Mouse (Mus musculus): ENCODE data around the gene Cpm.
"Not testable (repeated sequence)": the region's sequence is repeated elsewhere in the genome, so short reads cannot be mapped to it uniquely, and the experiment has no call there.

Cpm gene

DNA sequence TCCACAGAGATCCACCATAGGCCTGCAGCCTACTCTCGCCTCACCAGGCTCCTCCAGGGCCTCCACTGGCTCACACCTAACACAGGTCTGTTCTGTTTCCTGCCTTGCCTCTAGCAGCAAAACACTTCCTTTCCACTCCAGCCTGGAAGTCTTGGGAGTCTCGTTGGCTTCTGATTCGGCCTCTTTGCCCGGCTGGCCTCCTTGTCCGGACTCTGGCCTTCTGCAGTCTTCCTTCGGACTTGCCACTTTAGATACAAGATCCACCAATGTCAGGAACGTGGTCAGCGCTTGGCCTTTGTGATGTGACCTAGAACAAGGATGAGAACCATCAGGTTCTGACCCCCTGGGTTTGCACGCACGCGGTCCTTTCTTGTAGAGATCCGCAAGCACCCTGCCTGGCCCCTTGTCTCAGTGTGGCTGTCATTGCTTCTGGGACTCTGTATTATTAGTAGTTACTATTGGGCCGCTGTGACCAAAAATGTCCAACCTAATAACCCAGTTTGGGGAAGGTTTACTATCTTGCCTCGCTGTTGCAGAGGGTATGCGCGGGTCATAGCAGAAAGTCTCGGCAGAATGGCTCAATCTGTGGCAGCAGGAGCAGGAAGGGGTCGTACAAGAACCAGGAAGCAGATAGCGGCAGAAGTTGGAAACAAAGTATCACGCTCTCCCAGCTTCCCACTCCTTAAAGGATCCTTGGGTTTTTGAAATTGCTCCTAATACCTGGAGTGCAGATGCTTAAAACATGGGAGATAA lies 22.1 kb upstream of the Cpm start:
- DNase-seq, result no peak

DNA sequence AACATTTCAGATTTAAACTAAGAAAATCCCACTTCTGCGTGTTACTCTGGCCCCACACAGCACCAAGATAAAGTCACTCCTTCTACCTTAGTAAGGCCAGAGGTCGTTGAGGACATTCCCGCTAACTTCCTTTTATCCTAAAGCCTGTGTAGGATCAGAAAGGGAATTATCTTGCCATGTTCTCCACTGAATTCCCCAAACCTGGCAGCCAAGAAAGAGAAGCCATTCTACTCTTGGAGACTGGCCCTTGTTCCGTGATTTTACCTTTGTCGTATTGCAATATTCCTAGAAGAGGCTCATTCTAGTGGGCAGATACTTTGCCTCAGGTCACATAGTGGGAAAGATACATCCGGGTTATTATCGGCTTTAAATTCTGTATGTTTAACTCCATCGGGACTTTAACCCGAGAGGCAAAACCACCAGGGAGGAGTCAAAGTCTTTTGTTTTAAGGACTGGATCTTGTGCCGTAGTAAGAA lies 21.5 kb upstream of the Cpm start:
- no peak for DNase-seq

DNA sequence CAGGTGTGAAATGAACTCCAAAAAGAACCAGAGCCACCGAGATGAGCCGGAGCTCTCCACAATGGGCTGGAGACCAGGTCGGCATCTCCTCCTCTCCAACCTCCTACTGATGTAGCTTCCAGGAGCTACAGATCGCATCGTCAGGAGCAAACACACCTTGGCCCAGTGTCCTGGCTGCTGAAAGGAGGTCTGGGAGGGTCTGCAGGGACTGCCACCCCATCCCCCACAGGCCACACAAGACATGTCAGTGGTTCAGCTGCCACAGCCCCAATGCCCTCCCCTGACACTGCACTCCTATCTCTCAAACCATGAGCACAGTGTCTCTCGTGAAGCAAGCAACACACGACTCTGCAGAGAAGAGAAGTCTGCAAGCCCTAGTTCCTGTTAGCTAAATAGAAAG lies 20.8 kb upstream of the Cpm start:
- DNase-seq, result no peak

DNA sequence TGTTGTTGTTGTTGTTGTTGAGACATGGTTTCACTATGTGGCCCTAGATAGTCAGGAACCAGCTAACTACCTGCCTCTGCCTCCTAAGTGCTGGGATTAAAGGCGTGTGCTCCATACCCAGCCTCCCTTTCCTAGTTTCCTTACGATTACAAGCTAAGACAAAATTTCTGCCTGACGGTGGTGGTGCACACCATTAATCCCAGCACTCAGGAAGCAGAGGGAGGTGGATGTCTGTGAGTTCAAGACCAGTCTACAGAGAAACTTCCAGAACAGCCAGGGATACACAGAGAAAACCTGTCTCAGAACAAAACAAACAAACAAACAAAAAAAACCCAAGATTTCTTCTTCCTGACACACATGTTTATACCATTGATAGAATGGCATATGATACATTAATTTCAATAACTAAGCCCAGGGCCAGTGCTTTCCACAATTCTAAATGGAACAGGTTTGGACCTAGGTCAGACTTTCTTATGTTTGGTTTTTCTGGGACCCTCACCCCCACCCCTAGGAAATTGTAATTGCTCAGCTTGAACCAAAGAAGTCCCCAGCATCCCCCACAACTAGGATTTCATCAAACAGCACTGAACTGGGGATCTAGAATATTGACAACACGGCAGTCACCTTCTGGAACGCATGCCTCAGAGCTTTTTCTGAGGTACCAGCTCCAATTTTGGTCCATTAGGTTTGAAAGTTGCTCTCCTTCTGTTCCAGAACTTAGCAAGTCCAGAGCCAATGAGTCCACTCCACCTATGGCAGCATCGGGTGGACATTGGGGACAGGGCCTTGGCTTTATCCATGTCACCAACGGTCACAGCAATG lies 20.1 kb upstream of the Cpm start:
- no peak for DNase-seq

DNA sequence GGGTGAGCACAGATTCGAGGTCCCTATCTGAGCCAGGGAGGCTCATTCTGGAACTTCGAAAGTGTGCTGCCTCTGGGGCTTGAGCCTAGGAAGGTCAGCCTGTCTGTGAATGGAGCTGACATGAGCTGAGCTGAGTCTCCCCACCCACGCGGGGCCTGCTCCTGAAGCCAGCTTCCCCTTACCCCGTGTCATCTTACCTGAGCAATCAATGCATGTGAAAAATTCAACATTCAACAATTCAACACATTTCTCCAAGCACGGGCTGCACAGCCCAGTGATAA lies 19.6 kb upstream of the Cpm start:
- DNase-seq, result no peak

DNA sequence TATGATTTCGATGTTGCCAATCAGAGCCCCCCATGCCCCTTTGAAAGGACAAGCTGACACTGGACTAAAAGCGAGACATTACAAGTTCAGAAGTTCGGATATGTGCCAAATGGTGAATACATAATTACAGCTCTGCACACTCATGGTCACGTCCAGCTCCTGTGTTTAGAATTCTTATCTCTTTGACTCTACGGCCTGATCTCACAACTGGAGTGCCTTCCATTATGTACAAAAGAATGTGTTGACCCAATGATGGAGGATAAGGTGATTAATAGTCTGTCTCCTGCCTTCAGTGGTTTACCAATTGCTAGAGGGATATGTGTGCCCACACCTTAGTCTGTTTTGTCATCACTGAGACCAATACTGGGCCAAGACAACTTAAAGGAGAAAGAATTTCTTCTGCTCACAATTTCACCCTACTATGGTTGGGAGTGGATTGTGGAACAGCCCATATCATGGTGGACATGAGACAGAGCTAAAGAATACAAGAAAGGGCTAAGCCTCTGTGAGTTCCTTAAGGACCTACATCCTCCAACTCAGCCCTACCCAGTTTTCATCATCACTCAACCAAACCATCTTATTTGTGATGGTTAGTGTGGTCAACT lies 19.0 kb upstream of the Cpm start:
- no peak for DNase-seq

DNA sequence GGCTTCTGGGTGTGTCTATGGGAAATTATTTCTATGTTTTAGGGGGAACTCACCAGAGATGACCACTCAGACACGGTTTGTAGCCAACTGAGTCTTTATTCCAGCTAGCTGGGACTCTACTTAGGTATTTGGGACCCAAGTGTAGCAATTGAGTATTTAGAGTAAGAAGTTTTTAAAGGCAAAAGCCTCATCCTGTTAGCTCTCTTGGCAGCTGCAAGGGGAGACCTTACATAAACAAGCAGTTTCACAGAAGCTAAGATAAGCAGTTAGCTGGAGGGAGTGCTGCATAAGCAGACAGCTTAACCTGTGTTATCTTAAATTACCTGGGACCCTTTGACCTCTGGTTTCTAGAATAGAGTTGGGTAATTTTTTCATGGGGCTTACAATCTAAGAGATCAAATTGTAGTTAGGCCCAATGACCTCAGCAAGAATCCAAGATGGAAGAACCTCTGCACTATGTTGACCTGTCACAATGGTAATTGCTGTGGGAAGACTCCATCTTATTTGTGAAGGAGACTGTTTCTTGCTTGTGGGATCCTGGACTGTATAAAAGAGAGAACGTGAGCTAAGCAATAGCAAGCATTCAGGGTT lies 18.4 kb upstream of the Cpm start:
- no peak for DNase-seq

DNA sequence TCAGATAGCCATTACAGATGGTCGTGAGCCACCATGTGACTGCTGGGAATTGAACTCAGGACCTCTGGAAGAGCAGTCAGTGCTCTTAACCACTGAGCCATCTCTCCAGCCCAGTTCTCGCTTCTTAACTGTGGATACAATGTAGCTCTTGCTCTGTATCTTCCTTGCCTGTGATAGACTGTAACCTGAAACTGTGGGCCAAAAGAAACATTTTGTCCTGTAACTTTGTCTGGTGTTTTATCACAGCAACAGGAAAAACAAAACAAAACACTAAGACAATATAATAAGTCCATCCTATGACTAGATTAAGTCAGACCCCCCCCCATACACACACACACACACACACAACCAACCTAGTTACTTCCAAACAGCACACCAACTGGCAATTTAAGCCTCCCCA lies 17.8 kb upstream of the Cpm start:
- DNase-seq, result no peak

DNA sequence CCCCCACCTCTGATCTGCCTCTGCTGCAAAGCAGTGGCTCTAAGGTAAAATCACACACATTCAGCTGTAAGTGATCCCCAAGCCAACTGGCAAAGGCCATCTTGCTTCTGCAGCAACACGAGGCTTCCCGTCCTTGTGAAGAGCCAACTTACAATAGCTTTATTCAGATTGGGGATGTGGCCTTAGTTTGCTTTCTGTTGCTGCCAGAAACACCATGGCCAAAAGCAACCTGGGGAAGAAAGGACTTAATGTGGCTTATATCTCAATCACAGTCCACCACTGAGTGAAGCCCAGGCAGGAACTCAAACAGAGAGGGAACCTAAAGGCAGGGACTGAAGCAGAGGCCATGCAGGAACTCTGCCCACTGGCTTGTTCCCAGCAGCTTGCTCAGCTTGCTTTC lies 17.3 kb upstream of the Cpm start:
- no peak for DNase-seq

DNA sequence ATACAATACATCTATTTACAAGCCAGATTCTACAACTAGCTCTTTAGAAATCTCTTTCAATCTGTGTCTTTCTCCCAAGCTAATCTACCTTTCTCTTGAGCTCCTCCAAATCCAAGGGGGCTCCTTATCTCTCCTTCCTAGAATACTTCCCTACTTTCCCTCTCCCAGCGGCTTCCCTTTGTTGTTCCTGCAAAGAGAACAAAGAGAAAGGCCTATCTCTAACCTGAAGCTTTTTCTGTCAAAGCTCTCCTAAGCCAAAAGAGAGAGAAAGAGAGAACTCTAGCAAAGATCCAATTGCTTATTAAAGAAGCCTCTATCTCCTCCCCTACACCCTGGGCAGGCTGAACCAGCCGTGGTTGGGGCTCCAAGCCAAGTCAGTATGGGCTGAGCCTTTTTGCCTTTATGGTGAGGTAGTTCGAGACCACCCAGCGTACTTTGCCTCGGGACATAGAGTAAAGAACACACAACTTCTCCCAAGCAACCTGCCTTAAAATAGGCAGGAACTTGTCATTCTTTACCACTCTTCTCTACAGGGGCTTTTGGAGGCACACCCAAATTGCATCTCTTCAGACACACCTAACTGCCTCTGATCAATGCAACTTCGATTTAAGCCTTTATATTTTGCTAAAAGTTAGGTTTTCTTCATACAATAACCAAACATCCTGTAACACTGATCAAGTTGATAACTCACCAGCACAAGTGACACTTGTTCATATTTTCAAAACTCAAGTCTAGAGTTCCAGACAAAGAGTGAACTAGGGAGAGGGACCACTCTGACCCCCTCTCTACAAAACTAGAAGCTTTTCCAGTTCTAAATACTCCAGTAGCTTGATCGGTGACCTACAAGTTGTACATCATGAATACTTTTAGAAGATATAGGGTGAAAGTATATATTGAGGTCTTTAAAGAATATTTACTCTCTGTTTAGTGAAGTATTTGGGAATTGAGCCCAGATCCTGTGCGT lies 16.4 kb upstream of the Cpm start:
- no peak for DNase-seq

DNA sequence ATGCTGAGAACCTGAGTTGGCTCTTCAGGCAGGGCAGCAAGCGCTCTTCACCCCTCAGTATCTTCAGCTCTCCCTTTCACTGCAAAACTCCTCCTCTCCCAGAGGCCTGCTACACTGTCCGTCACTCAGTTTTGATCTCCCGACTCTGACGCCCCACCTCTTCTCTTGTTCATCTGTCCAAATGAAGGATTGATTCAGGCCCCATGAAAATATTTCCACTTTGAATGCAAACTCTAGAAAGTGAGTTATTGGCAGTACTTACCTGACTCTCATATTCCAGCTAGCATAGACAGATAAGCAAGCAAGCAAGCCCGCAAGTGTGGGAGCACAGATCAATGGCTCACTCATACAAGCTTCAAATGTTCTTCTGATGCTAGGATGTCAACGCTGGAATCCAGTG lies 15.3 kb upstream of the Cpm start:
- no peak for DNase-seq

DNA sequence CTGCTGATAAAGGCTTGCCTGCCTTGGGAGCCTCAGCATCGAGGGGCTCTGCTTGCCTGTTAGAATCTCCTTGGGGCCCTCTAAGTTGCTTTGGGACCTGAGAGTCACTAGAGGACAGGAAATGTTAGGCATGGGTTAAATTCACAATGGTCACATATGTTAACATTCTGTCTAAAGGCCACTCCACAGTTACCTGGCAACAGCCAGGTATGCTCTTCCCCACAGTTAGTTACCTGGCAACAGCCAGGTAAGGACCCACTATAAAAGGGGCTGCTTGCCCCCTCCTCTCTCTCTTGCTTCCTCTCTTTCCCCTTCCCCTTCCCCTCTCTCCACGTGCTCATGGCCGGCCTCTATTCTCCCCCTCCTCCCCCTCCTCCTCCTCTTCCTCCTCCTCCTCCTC lies 14.9 kb upstream of the Cpm start:
- DNase-seq, result no peak

DNA sequence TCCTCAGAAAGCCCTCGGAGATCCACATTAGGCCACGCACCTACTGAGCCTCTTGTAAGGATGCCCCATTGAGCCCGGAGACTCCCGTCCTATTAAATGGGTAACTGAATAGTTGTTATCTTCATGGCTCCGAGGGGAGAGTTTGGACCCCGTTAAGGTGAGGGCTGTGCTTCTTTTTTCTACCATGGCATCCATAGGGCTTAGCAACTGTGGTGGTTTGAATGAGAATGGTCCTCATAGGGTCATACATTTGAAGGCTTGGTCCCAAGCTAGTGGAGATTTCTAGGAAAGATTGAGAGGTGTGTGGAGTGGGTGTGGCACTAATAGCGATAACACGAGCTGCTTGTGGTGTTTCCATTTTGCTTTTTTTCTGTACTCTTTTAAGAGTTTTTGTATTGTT lies 14.1 kb upstream of the Cpm start:
- DNase-seq, result no peak

DNA sequence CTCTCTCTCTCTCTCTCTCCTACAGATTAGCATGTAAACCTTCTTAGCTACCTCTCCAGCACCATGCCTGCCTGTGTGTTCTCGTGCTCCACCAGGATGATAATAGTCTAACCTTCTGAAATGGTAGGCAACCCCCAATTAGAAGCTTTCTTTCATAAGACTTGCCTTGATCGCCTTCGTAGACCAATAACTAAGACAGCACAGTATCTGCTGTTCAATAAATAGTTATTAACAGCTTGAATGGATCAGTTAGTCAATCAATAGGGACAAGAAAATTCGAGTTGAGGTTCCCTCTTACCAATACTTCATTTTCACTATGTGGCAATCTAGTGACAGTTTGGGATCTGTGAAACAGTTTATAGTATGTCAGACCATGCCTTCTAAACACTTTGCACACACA lies 13.6 kb upstream of the Cpm start:
- DNase-seq, result no peak

DNA sequence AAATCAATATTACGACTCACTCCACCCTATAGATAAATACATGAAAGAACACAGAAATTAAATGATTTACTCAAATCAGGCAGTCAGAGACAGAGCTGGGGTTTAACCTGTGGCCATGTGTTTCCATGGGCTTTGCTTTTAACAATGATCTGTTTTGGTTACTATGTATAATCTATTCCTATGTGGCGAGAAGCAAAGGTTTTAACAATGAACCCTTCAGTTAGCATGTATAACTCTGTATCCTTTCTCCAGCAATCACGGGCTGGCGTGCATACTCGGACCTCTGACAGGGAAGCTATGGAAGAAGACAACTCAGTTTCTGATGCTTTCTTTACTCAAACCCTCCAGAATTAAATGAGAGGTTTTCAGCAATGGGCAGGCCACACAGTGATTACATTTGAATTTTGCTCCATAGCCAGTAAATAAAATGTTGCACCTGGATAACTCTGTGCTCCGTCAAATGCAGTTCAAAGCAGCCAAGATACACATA lies 13.1 kb upstream of the Cpm start:
- no peak for DNase-seq

DNA sequence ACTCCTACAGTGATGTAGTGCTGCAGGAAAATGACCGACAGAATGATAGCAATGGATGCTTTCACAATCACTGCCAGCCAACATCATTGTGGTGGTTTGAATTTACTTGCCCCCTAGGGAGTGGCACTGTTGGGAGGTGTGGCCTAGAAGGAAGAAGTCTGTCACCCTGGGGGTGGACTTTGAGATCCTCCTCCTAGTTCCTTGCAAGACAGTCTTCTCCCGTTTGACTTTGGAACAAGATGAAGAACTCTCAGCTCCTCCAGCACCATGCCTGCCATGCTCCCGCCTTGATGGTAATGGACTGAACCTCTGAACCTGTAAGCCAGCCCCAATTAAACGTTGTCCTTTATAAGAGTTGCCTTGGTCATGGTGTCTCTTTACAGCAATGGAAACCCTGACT lies 12.5 kb upstream of the Cpm start:
- DNase-seq, result not testable (repeated sequence)

DNA sequence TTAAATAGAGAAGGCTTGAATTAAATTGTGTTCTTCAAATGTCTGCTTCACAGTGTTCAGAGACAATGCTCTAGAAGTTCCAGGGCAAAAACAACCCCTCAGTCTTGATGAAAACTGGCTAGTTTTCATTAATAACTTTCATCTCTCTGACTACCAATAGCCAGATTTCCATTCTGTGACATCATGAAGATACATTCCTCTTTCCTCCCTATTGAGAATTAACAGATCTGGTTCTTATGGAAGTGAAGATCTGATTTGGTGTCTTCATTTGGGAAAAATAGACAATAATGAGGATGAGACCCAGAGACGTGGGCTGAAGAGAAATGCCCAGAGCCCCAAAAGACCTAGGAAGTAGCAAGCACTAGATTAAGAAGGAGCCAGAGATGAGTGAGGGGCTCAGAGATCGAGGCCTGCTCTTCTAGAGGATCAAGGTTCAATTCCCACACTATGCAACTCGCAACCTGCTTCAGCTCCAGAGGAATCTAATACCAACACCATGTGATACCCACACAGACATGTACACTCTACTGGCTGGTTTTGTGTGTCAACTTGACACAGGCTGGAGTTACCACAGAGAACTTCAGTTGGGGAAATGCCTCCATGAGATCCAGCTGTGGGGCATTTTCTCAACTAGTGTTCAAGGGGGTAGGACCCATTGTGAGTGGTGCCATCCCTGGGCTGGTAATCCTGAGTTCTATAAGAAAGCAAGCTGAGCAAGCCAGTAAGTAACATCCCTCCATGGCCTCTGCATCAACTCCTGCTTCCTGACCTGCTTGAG lies 11.5 kb upstream of the Cpm start:
- no peak for DNase-seq

DNA sequence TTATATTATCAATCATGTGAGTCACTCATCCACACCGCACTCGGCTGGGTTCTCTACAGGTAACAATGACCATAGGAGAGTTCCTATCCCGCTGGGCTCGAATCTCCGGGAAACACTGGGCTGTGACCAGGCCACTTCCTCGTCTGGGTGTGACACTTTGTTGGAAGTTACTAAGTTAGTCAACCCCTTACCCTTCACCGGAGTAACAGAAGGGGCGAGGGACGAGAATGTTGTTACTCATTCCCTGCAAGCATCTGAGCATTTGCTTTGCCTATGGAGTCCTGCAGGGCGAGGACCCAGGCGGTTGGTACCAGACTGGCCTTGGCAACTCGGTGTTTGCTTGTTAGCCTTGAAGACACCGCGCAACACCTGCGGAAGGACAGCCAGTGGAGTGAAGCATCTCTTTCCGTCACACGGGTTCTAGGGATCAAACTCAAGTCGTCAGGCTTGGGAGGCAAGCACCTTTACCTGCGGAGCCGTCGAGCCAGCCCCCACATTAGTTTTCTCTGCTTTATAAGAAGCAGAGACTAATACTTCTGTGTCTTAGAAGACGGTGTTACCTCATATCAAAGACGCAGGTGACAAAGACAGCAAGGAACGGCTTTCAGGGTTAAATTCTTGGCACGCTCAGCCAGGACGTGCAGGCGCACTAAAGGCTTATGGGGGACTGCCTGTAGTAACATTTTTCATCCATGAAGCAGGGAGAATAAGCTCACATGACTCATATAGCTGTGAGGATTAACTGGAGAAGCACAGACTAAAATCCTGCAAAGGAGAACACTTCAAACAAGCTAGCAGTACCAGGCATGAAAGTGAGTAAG lies 10.0 kb upstream of the Cpm start:
- DNase-seq, result no peak

DNA sequence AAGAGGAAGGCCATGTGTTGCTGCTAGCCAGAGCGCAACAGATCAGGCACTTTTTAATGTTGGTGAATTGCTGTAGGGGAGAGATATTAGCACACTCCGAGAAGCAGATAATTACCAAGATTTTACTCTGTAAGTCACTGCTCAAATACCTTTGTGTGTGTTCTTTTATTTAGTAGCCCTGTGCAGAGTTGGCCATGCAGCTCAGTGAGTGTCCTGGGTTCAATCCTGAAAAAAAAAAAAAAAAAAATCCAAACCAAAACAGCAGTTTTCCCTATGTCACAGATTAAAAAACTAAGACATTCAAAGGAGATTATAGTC lies 9.5 kb upstream of the Cpm start:
- no peak for DNase-seq

DNA sequence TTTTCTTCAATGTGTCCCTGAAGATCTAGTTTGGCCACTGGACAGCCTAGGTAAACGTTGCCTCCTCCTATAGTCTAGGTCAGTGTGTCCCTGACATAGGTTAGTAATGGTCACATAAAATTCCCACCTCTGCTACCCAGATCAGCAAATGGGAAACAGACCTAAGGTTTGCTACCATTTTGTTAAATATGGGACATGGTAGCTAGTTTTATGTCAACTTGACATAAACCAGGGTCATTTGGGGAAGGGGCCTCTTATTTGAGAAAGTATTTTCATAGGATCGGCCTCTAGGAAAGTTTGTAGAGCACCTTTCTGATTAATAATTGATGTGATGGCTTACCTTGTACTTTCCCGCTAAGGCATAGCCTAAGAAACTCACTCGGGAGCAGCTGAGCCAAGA lies 8.8 kb upstream of the Cpm start:
- DNase-seq, result no peak

DNA sequence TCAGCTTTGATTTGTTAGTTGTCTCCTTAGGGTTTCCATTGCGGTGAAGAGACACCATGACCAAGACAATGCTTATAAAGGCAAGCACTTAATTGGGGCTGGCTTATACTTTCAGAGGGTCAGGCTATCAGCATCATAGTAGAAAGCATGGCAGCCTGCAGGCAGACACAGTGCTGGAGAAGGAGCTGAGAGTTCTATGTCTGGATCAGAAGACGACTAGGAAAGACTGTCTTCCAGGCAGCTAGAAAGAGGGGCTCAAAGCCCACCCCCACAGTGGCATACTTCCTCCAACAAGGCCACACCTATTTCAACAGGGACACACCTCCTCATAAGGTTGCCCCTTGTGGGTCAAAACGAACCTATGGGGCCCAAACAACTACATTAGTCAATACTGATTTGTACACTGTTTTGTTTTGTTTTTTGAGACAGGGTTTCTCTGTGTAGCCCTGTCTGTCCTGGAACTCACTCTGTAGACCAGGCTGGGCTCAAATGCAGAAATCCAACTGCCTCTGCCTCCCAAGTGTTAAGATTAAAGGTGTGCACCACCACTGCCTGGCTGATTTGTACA lies 8.3 kb upstream of the Cpm start:
- no peak for DNase-seq
